Mouse (Mus musculus): Measurements from ENCODE around the gene Nubp2.

The Nubp2 gene

DNA sequence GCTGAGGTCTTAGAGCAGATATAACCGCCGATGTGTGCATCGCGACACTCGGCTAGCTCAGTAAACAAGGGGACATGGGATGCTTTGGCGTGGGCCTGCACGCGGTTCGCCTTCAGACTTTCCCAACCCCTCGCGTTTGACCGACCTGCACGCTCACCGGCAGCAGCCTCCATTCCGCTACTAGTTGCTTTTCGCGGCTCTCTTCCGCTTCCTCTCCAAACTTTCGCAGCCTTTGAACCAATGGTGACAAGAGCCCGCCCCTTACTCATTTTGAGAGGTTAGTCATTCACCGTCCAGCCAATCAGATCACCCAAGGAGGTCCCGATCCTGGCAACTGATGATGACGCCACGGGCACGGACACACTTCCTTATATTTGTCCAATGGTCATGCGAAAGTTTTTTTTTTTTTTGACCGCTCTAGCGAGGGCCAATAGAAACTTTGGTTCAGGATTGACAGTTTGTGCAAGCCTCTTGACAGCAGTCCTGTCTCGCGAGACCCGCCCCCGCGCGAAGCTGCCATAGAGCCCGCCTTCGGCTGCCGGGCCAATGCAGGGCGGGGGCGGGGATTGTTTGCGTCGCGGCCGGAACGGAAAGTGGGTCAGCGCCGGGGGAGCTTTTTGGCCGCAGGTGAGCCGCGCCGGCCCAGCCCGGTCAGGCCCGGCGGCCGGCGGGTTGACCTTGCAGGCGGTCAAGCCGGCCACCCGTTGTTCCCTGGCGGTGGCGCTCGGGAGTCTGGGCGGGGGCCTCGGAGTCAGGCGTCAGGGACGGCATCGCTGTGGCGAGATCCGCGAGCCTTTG is at the start of gene Nubp2, which contains the start of gene Spsb3:
Gene Nubp2, minus strand, starts transcription at position 216 of the 798 bp plus-strand sequence.
Gene Spsb3, plus strand, starts transcription at position 510 of the 798 bp plus-strand sequence.
- in situ Hi-C loops (cut with MboI; ENCODE audit: low sequenced_read_pairs), result loop anchor here (10.0 kb wide), 1 partner anchor 142 kb away; no protein-coding TSS in a partner anchor

DNA sequence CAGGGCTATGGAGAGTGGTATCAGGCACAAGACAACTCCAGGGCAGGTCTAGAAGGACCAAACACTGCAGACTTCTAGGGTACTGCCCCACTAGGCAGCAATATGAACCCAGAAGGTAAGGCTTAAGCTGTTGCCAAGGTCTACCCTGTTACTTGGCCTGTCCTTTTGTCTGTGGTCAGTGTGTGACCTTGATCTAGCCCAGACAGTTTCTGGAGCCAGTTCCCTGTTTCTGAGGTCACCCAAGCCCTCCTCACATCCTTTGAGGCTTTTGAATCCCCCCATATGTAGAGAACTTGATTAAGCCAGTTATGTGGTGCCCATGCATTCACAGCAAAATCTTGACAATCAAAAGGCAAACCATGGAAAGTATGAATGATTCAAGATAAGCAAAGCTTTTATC is 49.5 kb upstream of the Nubp2 start:
- in situ Hi-C loops (cut with MboI; ENCODE audit: low sequenced_read_pairs), result no loop called here

DNA sequence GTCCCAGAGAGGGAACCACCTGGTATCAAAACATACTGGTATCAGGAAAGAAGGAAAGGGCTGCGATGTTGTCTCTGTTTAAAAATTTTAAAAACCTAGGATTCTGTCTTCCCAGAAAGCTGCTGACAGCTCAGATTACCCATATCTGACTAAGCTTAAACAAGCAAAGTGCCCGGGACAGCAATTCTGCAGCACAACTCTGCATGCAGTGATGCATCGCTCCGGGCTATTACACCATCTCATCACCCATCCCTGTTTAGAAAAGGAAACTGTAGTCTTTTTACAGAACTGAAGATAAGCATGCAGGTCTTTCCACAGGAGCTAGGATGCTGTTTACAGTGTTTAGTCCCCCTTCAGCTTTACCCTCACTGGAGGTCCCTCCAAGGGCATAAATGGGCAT is 48.8 kb upstream of the Nubp2 start:
- in situ Hi-C loops (cut with MboI; ENCODE audit: low sequenced_read_pairs), result no loop called here

DNA sequence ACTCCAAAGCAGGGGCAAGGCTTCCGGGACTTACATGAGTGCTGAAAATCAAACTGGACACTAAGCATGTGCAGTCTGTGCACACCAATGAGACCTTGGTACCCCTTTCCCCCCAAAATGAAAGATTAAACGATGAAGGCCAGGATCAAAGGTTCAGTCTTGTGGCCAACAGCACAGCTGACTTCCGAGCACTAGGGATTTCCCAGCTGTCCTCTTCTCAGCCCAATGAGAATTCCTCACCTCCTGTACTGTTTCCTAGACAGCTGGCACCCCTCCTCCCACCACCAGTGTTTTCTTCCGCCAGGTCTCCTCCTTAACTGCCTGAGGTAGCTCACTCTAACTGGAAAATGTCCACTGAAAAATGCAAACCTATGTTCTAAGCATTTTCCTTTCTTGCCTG is 47.0 kb upstream of the Nubp2 start:
- in situ Hi-C loops (cut with MboI; ENCODE audit: low sequenced_read_pairs), result no loop called here

DNA sequence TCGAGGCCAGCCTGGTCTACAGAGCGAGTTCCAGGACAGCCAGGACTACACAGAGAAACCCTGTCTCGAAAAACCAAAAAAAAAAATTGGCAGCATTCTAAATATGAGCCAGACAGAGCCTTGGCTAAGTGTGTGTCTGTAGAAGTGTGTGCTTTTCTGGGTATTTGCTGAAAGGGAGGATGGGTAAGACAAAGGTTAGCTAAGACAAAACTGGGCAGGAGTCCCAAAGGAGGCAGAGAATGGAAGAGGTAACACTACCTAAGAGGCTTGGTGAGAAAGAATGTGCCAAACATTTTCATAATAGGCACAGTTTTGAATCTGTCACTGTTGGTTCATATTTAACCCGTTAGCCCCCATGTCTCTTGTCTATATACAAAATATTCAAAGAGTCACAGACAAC is 46.3 kb upstream of the Nubp2 start:
- in situ Hi-C loops (cut with MboI; ENCODE audit: low sequenced_read_pairs), result no loop called here

DNA sequence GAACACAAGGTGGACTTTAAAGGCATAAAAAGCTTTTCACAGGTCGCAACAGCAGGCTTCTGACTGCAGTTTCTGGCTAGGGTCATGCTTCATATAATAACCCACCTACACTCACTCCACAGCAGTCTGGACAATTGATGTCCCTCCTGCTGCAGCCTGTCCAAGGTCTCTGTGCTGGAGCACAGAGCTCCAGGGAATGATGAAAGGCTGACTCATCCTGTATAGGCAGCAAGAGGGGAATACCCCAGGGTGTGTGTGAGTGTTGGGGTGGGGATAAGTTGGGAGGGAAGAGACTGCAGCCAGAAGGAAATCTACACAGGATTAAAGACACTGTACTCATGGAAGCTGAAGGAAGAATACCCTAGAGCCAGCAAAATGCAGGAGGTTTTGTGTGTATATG is 43.4 kb upstream of the Nubp2 start:
- in situ Hi-C loops (cut with MboI; ENCODE audit: low sequenced_read_pairs), result no loop called here

DNA sequence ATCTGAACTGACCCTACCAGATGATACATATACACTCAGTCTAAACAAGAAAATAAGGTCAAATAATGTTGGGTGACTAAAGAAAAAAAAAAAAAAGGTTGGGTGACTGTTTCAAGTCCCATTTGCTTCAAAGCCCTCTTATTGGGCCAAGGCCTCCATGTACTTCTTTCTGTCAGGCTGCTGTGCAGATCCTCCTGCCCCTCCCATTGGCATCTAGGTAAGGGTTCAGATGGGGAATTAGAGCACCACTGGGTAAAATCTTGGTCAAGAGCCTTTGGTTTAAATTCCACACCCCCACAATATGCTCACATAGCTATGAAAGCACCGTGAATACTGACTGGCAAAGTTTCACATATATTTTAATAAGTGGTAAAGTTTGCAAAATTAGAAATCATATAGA is 37.1 kb upstream of the Nubp2 start:
- in situ Hi-C loops (cut with MboI; ENCODE audit: low sequenced_read_pairs), result no loop called here

DNA sequence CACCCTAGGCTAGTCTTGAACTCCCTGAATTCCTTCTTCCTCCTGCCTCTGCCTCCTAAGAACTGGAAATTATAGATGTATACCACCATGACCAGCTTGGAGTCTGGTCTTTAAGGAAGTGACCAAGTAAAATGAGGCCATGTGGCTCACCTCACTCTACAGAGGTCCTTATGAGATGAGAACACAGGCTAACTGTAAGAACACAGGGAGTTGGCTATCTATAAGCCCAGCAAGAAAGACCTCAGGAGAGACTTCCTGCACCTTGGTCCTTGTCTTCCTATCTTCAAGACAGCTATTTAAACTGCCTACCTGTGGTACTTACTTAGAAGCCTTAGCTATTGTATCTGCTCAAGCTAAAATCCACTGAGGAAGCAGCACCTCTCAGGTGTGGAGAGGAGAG is 27.8 kb upstream of the Nubp2 start:
- in situ Hi-C loops (cut with MboI; ENCODE audit: low sequenced_read_pairs), result no loop called here

DNA sequence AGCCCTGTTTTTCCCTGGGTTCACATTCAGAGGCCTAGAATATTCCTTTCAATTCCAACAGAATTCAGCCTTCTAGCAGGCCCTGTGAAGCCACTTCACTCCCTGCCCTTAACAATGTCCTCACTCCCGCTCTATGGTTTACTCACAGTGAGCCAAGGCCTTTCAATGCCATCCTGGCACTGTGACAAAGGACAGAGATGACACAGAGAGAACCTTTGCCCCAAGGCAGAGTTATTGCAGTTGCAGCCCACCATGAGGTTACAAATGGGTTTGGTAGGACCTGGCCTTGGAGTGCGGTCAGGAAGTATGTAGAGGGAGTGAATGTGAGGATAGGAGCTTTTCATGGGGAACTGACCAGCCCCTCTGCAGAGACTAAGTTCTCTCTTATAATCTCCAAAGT is 21.4 kb upstream of the Nubp2 start:
- in situ Hi-C loops (cut with MboI; ENCODE audit: low sequenced_read_pairs), result no loop called here

DNA sequence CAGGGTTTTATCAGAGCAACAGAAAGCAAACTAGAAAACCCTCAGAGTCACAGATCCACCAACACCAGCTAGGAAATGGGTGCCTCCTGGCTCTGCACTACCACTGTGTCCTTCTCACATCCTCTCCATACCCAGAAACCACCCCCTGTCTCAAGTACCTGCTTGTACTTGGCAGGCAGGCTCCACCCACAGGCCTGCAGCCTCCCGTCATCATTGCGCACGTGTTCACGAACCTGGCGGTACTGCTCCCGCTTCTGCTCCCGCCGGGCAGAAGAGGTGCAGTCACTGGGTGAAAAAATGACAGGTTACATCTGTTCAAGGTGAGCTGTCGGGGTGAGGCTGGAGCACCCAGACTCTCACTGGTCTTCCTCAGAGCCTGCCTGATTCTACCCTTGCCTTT is 17.6 kb upstream of the Nubp2 start:
- in situ Hi-C loops (cut with MboI; ENCODE audit: low sequenced_read_pairs), result no loop called here

DNA sequence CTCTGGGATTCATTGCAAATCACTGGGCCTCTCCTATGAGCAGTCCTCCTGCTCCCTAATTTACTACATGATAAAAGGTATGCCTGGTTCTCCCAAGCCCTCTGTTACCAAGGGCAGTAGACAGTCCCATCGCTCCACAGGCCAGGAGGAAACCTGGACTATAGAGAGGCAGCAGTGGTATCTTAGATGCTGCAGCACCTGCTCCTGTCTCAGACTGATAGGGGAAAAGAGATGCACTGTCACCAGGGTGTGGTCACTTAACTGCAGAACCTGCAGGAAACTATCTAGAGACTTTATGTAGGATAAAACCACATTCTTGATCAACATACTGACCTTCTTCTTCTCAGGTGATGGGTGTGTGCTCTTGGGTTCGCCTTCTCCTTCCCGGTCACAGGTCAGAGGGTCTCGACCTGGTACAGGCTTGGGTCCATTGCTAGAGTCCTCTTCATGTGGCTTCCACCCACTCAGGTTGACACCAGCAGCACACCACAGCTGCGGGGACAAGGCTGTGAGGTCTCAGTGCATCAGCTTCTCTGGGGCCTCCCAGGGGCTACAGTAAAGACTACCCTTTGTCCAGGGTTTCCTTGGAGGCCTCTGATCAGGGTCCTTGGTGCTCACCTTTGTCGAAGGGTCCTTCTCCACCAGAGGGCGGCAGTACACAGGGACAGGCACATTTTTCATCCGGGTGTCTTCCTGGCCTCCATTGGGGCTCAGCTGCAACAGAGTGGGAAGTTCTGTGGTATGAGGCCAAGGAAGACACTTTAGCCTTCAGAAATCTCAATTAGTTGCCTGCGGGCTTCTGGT is 16.7 kb upstream of the Nubp2 start:
- in situ Hi-C loops (cut with MboI; ENCODE audit: low sequenced_read_pairs), result no loop called here

DNA sequence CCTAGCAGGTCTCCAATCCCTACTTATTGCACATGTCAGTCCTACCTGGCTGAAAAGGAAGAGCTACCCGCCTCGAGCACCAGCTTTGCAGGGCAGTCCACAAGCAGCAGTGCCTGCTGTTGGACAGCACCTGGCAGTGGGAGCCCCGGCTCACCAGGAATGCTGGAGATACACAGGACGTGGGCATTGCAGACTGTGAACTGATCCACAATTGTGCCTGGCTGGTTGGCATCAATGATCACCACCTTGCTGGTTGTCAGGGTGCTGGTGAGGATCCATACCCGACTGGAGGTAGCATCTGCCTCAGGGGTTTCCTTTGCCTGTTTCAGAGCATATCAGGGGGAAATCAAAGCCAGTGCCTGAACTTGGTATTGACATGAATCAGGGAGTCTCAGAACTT is 16.0 kb upstream of the Nubp2 start:
- in situ Hi-C loops (cut with MboI; ENCODE audit: low sequenced_read_pairs), result no loop called here

DNA sequence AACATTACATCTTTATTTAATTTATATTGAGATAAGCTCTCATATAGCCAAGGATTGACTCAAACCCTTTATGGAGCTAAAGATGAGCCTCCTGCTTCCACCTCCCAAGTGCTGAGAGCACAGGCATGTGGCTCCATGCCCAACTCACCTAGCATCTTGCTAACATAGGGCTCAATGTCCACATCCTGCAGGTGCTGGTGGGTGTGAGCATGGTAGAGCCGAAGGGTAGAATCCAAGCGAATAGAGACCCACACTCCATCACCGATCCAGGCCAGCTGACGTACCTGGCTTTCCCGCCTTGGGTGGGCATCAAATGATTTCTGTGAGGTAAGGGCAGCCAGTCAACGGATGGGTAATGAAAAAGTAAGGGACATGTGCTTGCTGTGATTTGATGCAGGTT is 13.9 kb upstream of the Nubp2 start:
- in situ Hi-C loops (cut with MboI; ENCODE audit: low sequenced_read_pairs), result no loop called here

DNA sequence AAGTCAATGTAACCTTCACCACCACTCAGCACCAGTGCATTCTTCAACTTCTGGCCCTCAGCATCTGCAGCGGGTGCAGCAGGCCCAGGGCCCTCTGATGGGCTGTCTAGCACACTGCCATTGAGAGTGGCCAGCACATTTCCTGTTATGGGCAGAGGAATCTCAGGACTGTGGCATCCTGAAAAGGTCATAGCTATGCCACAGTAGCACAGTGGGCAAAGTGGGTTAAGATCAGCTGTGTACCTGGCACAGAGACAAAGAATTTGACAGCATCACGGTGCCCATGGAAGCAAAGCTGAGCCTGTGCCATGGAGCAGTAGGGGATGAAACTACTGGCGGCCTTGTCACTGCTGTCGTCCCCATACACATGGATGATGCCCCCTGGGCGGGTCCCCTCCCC is 13.0 kb upstream of the Nubp2 start:
- in situ Hi-C loops (cut with MboI; ENCODE audit: low sequenced_read_pairs), result no loop called here

DNA sequence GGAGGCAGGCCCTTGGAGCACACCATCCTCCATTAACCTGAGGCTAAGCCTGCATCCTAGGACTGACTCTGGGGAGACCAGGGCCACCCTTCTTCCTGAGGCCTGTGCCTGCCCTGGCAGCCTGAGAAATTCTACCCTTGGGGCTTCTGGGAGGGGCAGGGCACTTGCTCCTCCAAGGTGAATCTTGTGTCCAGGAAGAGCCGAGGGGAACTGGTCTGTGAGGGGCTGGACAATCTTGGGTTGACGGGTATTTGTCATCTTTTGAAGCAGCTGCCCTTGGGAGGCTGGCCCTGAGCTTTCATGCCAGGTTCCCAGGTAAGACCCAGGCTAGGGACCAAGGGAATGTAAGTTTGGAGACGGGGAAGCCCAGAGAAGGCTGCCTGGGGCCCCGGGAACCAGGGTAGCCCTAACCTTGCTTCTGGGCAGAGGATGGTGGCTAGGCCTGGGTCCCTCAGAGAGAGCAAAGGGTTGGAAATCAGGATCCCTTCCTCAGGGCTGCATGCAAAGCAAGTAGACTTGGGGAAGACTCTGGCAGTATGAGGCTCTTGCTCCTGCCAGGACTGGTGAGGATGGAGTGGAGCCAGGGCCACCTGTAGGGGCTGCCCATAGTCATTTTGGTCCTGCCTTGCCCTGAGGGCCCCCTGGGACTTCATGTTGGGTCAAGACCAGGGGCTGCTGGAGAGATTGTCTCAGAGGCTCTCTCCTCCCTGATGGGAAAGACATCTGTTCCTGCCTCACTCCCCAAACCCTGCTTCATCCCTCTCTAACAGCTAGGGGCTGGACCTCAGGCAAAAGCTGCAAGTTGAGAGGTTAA is 12.1 kb upstream of the Nubp2 start:
- in situ Hi-C loops (cut with MboI; ENCODE audit: low sequenced_read_pairs), result no loop called here

DNA sequence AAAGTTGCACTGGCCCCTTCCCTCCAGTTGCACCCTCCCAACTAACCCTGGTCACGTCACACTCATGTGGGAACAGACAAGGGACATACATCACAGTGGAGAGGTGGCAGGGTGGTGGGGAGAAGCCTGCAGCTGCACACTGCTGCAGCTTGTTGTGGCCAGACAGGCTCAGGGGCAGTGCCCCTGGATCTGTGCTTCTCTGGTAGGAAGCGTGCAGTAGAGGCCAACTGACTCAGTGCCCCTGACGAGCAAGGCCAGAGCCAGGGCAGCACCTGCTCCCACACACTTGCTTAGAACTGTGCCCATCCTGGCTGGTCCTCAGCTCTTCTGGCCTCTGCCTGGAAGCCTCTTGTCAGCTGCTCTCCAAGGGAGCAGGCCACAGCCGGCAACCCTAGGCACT is 11.5 kb upstream of the Nubp2 start:
- in situ Hi-C loops (cut with MboI; ENCODE audit: low sequenced_read_pairs), result no loop called here

DNA sequence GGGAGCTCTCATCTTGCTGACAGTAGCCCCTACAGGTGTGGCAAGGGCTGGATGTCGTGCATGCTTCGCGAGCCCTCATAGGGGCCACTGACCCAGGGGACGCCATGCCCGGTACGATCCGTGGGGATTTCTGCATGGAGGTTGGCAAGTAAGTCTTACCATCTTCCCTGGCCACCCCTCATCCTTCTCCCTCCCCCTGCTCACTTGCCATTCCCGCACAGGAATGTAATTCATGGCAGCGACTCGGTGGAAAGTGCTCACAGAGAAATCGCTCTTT is 10.8 kb upstream of the Nubp2 start:
- in situ Hi-C loops (cut with MboI; ENCODE audit: low sequenced_read_pairs), result no loop called here

DNA sequence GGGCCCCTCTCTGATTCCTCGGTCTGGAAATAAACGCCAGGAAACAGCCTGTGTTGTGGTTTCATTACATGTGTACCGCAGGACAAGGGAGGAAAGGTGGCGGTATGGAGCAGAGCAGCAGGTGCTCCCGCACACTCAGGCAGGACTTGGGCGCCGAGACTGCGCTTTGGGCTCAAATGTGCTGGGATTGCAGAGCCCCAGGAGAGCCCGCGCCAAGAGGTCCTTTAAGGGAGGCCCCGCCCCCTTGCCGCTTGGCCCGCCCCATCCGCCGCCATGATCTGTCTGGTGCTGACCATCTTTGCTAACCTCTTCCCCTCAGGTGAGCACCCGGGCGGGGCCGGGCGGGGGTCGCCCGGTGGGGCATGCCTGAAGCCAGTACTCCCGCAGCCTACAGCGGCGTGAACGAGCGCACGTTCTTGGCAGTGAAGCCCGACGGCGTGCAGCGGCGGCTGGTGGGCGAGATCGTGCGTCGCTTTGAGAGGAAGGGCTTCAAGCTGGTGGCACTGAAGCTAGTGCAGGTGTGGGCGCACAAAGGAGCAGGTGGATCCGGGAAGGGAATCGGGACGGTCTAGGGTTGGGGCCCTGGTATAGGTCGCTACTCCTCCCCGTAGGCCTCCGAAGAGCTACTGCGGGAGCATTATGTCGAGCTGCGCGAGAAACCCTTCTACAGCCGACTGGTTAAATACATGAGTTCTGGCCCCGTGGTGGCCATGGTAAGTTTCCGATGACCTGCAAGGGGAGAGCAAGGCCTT is 10.3 kb upstream of the Nubp2 start, which contains the start of gene Nme3:
Gene Nme3, plus strand, starts transcription at position 260 of the 752 bp plus-strand sequence.
- in situ Hi-C loops (cut with MboI; ENCODE audit: low sequenced_read_pairs), result no loop called here

DNA sequence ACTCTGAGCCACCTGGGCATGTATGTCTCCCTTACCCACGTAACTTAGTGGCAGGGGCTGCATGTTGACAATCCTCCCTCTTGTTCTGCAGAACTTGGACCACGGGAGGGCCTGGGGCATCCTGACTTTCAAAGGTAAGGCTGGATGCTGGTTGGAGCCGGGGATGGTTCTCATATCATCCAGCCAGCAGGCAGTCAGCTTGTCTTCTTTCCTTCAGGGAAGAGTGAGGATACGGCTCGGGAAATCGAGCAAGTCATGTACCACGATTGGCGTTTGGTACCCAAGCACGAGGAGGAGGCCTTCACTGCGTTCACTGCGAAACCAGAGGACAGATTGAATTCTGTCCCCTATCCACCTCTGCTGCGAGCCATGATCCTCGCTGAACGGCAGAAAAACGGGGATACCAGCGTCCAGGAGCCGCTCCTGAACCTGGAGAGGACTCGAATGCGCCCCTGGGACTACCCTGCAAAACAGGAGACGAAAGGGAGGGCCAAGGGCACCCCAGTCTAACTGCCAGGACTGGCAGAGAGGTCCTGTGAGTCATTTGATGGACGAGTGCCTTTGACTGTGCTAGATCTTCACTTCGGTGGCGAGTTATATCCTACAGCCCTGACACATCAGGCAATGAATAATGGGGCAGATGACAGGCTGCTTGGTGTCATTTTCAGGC is 9.6 kb upstream of the Nubp2 start:
- in situ Hi-C loops (cut with MboI; ENCODE audit: low sequenced_read_pairs), result no loop called here

DNA sequence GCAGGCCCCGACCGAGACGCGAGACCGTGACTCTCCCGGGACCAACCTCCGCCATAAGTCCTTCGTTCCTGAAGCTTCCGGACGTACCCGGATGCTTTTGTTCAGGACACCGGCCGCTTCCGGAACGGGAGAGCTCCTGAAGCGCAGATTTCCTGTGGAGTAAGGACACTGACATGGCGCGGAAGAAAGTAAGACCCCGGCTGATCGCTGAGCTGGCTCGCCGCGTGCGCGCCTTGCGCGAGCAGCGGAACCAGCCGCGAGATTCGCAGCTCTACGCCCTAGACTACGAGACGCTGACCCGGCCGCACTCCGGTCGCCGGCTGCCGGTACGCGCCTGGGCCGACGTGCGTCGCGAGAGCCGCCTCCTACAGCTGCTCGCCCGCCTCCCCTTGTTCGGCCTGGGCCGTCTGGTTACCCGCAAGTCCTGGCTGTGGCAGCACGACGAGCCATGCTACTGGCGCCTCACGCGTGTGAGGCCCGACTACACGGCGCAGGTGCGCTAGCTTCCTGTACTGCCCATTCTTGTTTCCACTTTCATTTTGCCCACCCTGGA is 8.9 kb upstream of the Nubp2 start, which contains the start of the genes Eme2 and Mrps34:
Gene Eme2, minus strand, starts transcription at position 93 of the 553 bp plus-strand sequence.
Gene Mrps34, plus strand, starts transcription at position 122 of the 553 bp plus-strand sequence.
- in situ Hi-C loops (cut with MboI; ENCODE audit: low sequenced_read_pairs), result no loop called here

Data from CH12F3 (cell line).